In the genomic region with DNA sequence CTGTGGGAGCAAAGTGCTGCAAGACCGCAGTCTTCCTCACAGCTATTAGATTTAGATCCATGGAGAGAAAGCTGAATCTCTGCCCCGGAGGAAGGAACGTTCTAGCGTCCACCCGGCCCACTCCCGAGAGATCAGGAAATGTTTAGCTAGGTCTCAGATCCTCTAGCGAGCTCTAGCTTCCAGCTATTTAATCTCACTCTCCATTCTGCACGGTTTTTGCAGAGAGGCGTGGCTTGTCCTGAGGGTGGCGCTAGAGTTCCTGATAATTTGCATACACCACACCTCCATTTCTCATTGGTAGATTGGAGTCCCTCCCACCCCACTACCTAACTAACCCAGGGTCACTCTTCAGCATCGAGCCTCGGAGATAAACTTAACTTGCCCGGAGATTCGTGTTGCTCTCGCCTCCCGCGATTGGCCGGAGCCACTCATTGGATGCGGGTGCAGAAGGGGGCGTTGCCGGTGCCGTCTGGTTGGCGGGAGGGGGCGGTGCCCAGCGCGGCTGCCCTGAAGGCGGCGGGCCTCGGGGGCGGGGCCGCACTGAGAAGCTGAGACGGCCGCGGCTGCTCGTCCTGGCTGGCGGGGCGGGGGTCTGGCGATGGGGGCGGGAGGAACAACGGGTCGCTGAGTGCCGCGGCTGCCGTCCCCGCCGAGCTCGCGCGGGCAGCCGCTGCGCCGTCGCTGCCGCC, we compare ENCODE assay signal across 8 mouse cellular contexts. TPM values are rescaled to one million over a fixed set of nuclear protein-coding genes. Genes with fewer than 3 reads are reported as not detected.
DNase-seq lines count a peak whose midpoint lies in the region; ATAC-seq lines count a peak whose summit lies in the region.

No protein-coding gene starts in this region.

- no peaks in the 10 kb centered on the region for H3K27me3 ChIP-seq in heart, embryonic 10.5 days (ENCODE audit: insufficient read depth, poor library complexity, severe bottlenecking)
- no peaks in the 10 kb centered on the region for H3K27me3 ChIP-seq in kidney, embryonic 15.5 days

- H3K9ac ChIP-seq in kidney, embryonic 15.5 days: peak overlapping the region; percentile 89

- no peaks in the 10 kb centered on the region for H3K36me3 ChIP-seq in heart, embryonic 10.5 days
- H3K36me3 ChIP-seq in kidney, embryonic 15.5 days: no peaks in the 10 kb centered on the region

- no peaks in the 10 kb centered on the region for H3K9me3 ChIP-seq in heart, embryonic 10.5 days
- H3K9me3 ChIP-seq in kidney, embryonic 15.5 days (replicated peaks): no peaks in the 10 kb centered on the region

- H3K27ac ChIP-seq in heart, embryonic 10.5 days: peak overlapping the region; percentile 92
- H3K27ac ChIP-seq in kidney, embryonic 15.5 days: peak overlapping the region; percentile 96

- peaks cover 8% of the 10 kb centered on the region; the same call in 1 of the 2 replicates for H3K4me1 ChIP-seq in heart, embryonic 10.5 days
- peaks cover 14% of the 10 kb centered on the region for H3K4me1 ChIP-seq in kidney, embryonic 15.5 days

- peak overlapping the region; percentile 69 for H3K4me2 ChIP-seq in kidney, embryonic 15.5 days

- H3K4me3 ChIP-seq in heart, embryonic 10.5 days: peak overlapping the region; percentile 86
- H3K4me3 ChIP-seq in kidney, embryonic 15.5 days (replicated peaks): peak overlapping the region; percentile 94

- ATAC-seq in erythroblast, adult 5-6 weeks (replicated peaks; ENCODE audit: low FRiP score, poor library complexity, severe bottlenecking): peak; percentile 99
- peak; percentile 98 for ATAC-seq in kidney, embryonic 15.5 days (replicated peaks; ENCODE audit: low FRiP score)
- ATAC-seq in monocyte, adult 5-6 weeks (replicated peaks; ENCODE audit: insufficient number of reproducible peaks, low FRiP score, low TSS enrichment, poor library complexity, severe bottlenecking): peak; percentile 93

- peak; percentile 97 to 98 for DNase-seq in B cell, adult 2 months
- DNase-seq in brain, adult 2 months (ENCODE audit: low read depth, low spot score): peak; percentile 100
- DNase-seq in heart, embryonic 10.5 days (ENCODE audit: low spot score): peak; percentile 99
- peak; percentile 95 for DNase-seq in liver
- DNase-seq in spleen, postnatal 4 days (ENCODE audit: low spot score in 2 of 2): peak; percentile 93 to 95

- WGBS in heart, embryonic 10.5 days: under 1% methylated on average over 47 of the region's 54 CpGs
- under 1% methylated on average over 37 of the region's 54 CpGs for WGBS in kidney, embryonic 15.5 days

RNA-seq across cellular contexts. Expression of a gene that starts 1.1 kb away (rescaled TPM):
- 3.1 and 3.6 TPM in 2 replicates for total RNA-seq in erythroblast, adult 5-6 weeks (2015; ENCODE audit: low replicate concordance)
- 0.68 and 2.2 TPM in 2 replicates for total RNA-seq in erythroblast, adult 5-6 weeks (2017; ENCODE audit: low replicate concordance)
- 12.3 and 13.6 TPM in 2 replicates for polyA plus RNA-seq in heart, embryonic 10.5 days (2016; fragmentation: Nextera tagmentation; extraction: Ambion mirVana)
- 20.9 and 21.7 TPM in 2 replicates for polyA plus RNA-seq in kidney, embryonic 15.5 days (2015; fragmentation: Nextera tagmentation; extraction: Ambion mirVana)
- total RNA-seq in monocyte, adult 5-6 weeks (2017): 24.4 to 44.6 TPM (median 27.5 TPM) in 3 replicates

Comparison
In these comparisons a context has a peak if more than half of its experiments do, and no peak if none do; other contexts are left out.
1. Peak in every context shown above with its lines: DNase-seq, ATAC-seq, H3K4me3 ChIP-seq and H3K27ac ChIP-seq.